Mouse (Mus musculus): ENCODE measurements around the gene Adat2. TPM values are rescaled to one million over a fixed set of nuclear protein-coding genes. Genes with fewer than 3 reads are reported as not detected.

The Adat2 gene
- polyA plus RNA-seq, 1 experiment: 9.4 TPM

- no peak for TF ChIP-seq POLR2A (IDR thresholded peaks at IDR 0.05; ENCODE audit: insufficient read length, low read depth)
- TF ChIP-seq CEBPB (IDR thresholded peaks at IDR 0.05; ENCODE audit: insufficient read depth, poor library complexity, severe bottlenecking): no peak
- TF ChIP-seq SRF (IDR thresholded peaks at IDR 0.05; ENCODE audit: control insufficient read depth, insufficient read length, low read depth): no peak
- no peak for TF ChIP-seq REST (IDR thresholded peaks at IDR 0.05; ENCODE audit: insufficient read depth, insufficient read length)
- TF ChIP-seq MAX (IDR thresholded peaks at IDR 0.05; ENCODE audit: low read depth): no peak
- TF ChIP-seq MYOD1 (IDR thresholded peaks at IDR 0.05; ENCODE audit: control insufficient read depth in 1 of 3, insufficient read length in 2 of 3, low read depth in 2 of 3): no peak
- TF ChIP-seq POLR2AphosphoS2 (IDR thresholded peaks at IDR 0.05; ENCODE audit: insufficient read length, low read depth): no peak
- TF ChIP-seq USF1 (IDR thresholded peaks at IDR 0.05; ENCODE audit: low read depth): no peak
- no peak for TF ChIP-seq TCF3 (IDR thresholded peaks at IDR 0.05; ENCODE audit: insufficient read length, low read depth)
- no peak for TF ChIP-seq TCF12 (IDR thresholded peaks at IDR 0.05; ENCODE audit: insufficient read depth, poor library complexity, severe bottlenecking)
- no peak for TF ChIP-seq MYOG (IDR thresholded peaks at IDR 0.05; ENCODE audit: control insufficient read depth in 1 of 3, insufficient read depth in 1 of 3, insufficient read length in 2 of 3, low read depth in 2 of 3)
- TF ChIP-seq E2F4 (IDR thresholded peaks at IDR 0.05; ENCODE audit: insufficient read depth): no peak
- no peak overlapping the region for H3K4me2 ChIP-seq (ENCODE audit: low read depth)
- H3ac ChIP-seq (ENCODE audit: control insufficient read depth, insufficient read length): no peak overlapping the region
- no peaks in the 10 kb centered on the region for H3K27me3 ChIP-seq (ENCODE audit: control insufficient read depth, insufficient read depth, insufficient read length)
- H3K79me2 ChIP-seq (ENCODE audit: control insufficient read depth, insufficient read depth): no peaks in the 10 kb centered on the region
- H3K36me3 ChIP-seq (ENCODE audit: control insufficient read depth, insufficient read depth): no peaks in the 10 kb centered on the region
- no peak overlapping the region for H3K4me3 ChIP-seq
Observed at GRCm38 (mm10) chr10:13596866-13597265, 44.2 kb downstream of the Adat2 start.

DNA sequence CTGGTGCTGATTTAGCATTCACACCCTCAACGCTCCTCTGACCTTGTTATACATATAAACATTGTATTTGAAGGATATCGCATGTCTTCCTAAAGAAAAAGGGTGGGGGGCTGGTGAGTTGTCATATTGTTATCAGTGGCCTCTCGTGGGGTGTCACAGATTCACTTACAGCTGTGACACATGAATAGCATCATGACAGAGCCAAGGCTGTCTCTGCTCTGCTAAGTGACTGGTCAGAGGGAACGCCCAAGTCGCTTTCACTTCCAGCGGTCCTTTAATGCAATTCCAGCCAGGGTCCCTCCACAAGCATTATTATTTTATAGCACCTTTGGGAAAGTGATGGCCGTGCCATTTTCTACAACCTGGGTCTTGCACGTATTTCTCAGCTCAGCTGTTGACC, 44.8 kb downstream of the Adat2 start:
- Histone ChIP-seq H3ac (ENCODE audit: control insufficient read depth, insufficient read length) (no peak overlapping the region), H3K27me3 (ENCODE audit: control insufficient read depth, insufficient read depth, insufficient read length) (no peaks in the 10 kb centered on the region), H3K36me3 (ENCODE audit: control insufficient read depth, insufficient read depth) (no peaks in the 10 kb centered on the region), H3K4me2 (ENCODE audit: low read depth) (no peak overlapping the region), H3K4me3 (no peak overlapping the region), H3K79me2 (ENCODE audit: control insufficient read depth, insufficient read depth) (no peaks in the 10 kb centered on the region)
- TF ChIP-seq REST (IDR thresholded peaks at IDR 0.05; ENCODE audit: insufficient read depth, insufficient read length) (no peak), CEBPB (IDR thresholded peaks at IDR 0.05; ENCODE audit: insufficient read depth, poor library complexity, severe bottlenecking) (no peak), USF1 (IDR thresholded peaks at IDR 0.05; ENCODE audit: low read depth) (no peak), POLR2A (IDR thresholded peaks at IDR 0.05; ENCODE audit: insufficient read length, low read depth) (no peak), MYOD1 (IDR thresholded peaks at IDR 0.05; ENCODE audit: control insufficient read depth in 1 of 3, insufficient read length in 2 of 3, low read depth in 2 of 3) (no peak), SRF (IDR thresholded peaks at IDR 0.05; ENCODE audit: control insufficient read depth, insufficient read length, low read depth) (no peak), TCF3 (IDR thresholded peaks at IDR 0.05; ENCODE audit: insufficient read length, low read depth) (no peak), E2F4 (IDR thresholded peaks at IDR 0.05; ENCODE audit: insufficient read depth) (no peak), MAX (IDR thresholded peaks at IDR 0.05; ENCODE audit: low read depth) (no peak), POLR2AphosphoS2 (IDR thresholded peaks at IDR 0.05; ENCODE audit: insufficient read length, low read depth) (no peak), TCF12 (IDR thresholded peaks at IDR 0.05; ENCODE audit: insufficient read depth, poor library complexity, severe bottlenecking) (no peak), MYOG (IDR thresholded peaks at IDR 0.05; ENCODE audit: control insufficient read depth in 1 of 3, insufficient read depth in 1 of 3, insufficient read length in 2 of 3, low read depth in 2 of 3) (no peak)

GRCm38 (mm10) chr10:13600926-13601325, 48.2 kb downstream of the Adat2 start:
- Histone ChIP-seq H3K4me3 (no peak overlapping the region), H3K79me2 (ENCODE audit: control insufficient read depth, insufficient read depth) (no peaks in the 10 kb centered on the region), H3K4me2 (ENCODE audit: low read depth) (no peak overlapping the region), H3K27me3 (ENCODE audit: control insufficient read depth, insufficient read depth, insufficient read length) (no peaks in the 10 kb centered on the region), H3K36me3 (ENCODE audit: control insufficient read depth, insufficient read depth) (no peaks in the 10 kb centered on the region), H3ac (ENCODE audit: control insufficient read depth, insufficient read length) (no peak overlapping the region)
- TF ChIP-seq MYOD1 (IDR thresholded peaks at IDR 0.05; ENCODE audit: control insufficient read depth in 1 of 3, insufficient read length in 2 of 3, low read depth in 2 of 3) (peak in 1 of 3 experiments; percentile 14), CEBPB (IDR thresholded peaks at IDR 0.05; ENCODE audit: insufficient read depth, poor library complexity, severe bottlenecking) (no peak)

Other genes with a start within 250 kb of the Adat2 start
- not detected for gene Phactr2, start 78.5 kb upstream of the Adat2 start, polyA plus RNA-seq (2012; fragmentation: generic; extraction: Trizol)
- 7.2 TPM for gene Fuca2, start 53.4 kb upstream of the Adat2 start, polyA plus RNA-seq (2012; fragmentation: generic; extraction: Trizol)
- gene Pex3, start 248 bp downstream of the Adat2 start, polyA plus RNA-seq (2012; fragmentation: generic; extraction: Trizol): 10.6 TPM